28 mouse cellular contexts compared by ENCODE assay signal in the genomic region with DNA sequence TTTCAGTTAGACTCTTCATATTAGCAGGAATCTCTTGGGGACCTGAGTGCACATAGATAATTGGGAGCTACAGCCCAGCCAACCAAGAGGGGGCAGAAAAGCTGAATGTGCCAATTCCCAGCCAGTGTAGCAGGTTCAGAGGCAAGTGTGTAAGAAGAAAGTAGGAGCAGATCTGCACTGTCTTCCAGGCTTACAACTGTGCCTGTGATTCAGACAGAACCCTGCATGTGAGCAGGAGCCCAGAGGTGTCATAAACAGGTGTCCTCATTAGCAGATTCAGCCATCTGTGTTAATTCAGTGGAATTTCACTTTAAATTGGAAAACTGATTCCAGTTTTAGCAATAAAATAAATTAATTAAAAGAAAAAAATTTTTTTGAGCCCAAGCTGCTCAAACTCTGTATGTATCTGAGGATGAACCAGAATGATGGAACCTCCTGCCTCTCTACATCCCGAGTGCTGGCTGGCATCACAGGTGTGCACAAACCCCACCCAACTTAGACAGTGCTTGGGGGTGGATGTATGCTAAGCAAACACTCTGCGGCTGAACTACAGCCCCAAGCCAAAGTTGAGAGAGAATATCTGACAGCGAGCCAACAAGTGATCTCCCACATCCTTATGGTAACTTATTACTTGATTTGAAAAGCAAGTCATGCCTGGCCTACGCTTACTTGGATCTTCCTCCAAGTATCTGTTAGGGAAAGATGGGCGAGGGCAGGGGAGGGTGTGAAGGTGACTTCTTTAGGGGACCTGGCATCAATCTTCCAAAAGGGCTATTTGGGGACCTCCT.
DNase-seq lines count a peak whose midpoint lies in the region; ATAC-seq and TF ChIP-seq lines count a peak whose summit lies in the region.
"Had no signal": no experiment of that assay in that cellular context is flagged by ENCODE, and none has a peak within 500 bp of the region (broad histone marks: within the 10 kb centered on the region; RNA-seq: fewer than 3 reads in every experiment).

No protein-coding gene starts in this region.

- no peaks in the 10 kb centered on the region for H3K9me3 ChIP-seq in forebrain, embryonic 14.5 days (replicated peaks; ENCODE audit: control insufficient read depth, low read length)
- no peaks in the 10 kb centered on the region for H3K9me3 ChIP-seq in forebrain, embryonic 10.5 days
- H3K9me3 ChIP-seq: embryonic facial prominence, embryonic 12.5 days; heart, embryonic 10.5 days; heart, embryonic 15.5 days; limb, embryonic 13.5 days; lung, embryonic 15.5 days; midbrain, embryonic 10.5 days; neural tube, embryonic 12.5 days had no signal

- DNase-seq in forebrain, embryonic 14.5 days (ENCODE audit: low spot score): peak; percentile 51
- DNase-seq in forebrain, embryonic 10.5 days (ENCODE audit: extremely low spot score, low spot score): no peak
- peak; percentile 15 for DNase-seq in kidney, adult 11 months
- no peak for DNase-seq in kidney, postnatal 4 days
- DNase-seq in layer of hippocampus, adult 2 months (ENCODE audit: low spot score in 2 of 2): no peak
- no peak for DNase-seq in layer of hippocampus, adult 9-10 months (ENCODE audit: low spot score)
- no peak for DNase-seq in heart, adult 11 months
- DNase-seq: adrenal gland, adult 8-10 months; cerebellum, adult 11 months; cerebellum, adult 9-10 months; cerebellum, postnatal 36 days; gastrocnemius, postnatal 14 days; right cerebral cortex, adult 18-20 months; spleen, adult 18-20 months; thymus, adult 18-20 months; thymus, postnatal 25 days had no signal

- peak; percentile 55; the same call in 1 of the 2 replicates for ATAC-seq in forebrain, embryonic 14.5 days
- ATAC-seq: intestine, embryonic 16.5 days; midbrain, embryonic 16.5 days had no signal

- no peaks in the 10 kb centered on the region for H3K27me3 ChIP-seq in forebrain, embryonic 14.5 days (replicated peaks; ENCODE audit: control insufficient read depth, insufficient read depth, low read length)
- H3K27me3 ChIP-seq in forebrain, embryonic 10.5 days (ENCODE audit: poor library complexity, severe bottlenecking): peaks cover 57% of the 10 kb centered on the region
- H3K27me3 ChIP-seq: embryonic facial prominence, embryonic 12.5 days; heart, embryonic 15.5 days; limb, embryonic 13.5 days; lung, embryonic 15.5 days had no signal

- no peaks in the 10 kb centered on the region for H3K36me3 ChIP-seq in forebrain, embryonic 14.5 days (ENCODE audit: control insufficient read depth, insufficient read depth, low read length)
- H3K36me3 ChIP-seq in forebrain, embryonic 10.5 days (replicated peaks): no peaks in the 10 kb centered on the region
- H3K36me3 ChIP-seq: embryonic facial prominence, embryonic 12.5 days; G1E; heart, embryonic 10.5 days; heart, embryonic 15.5 days; limb, embryonic 13.5 days; lung, embryonic 15.5 days; midbrain, embryonic 10.5 days; neural tube, embryonic 12.5 days had no signal

- H3K27ac ChIP-seq in forebrain, embryonic 14.5 days (ENCODE audit: low read depth, low read length): no peak overlapping the region
- H3K27ac ChIP-seq in forebrain, embryonic 10.5 days: no peak overlapping the region
- peak overlapping the region; percentile 55; the same call in 1 of the 2 replicates for H3K27ac ChIP-seq in layer of hippocampus, adult 2 months
- H3K27ac ChIP-seq: embryonic facial prominence, embryonic 12.5 days; heart, embryonic 10.5 days; heart, embryonic 15.5 days; limb, embryonic 13.5 days; lung, embryonic 15.5 days; midbrain, embryonic 10.5 days; neural tube, embryonic 12.5 days had no signal

- no peak overlapping the region for H3K9ac ChIP-seq in forebrain, embryonic 14.5 days (ENCODE audit: low read length)
- H3K9ac ChIP-seq: embryonic facial prominence, embryonic 12.5 days; heart, embryonic 15.5 days; limb, embryonic 13.5 days; lung, embryonic 15.5 days; neural tube, embryonic 12.5 days had no signal

- peaks cover 8% of the 10 kb centered on the region; the same call in 1 of the 2 replicates for H3K4me1 ChIP-seq in forebrain, embryonic 14.5 days (ENCODE audit: control insufficient read depth, insufficient read depth, low read length)
- peaks cover 14% of the 10 kb centered on the region for H3K4me1 ChIP-seq in forebrain, embryonic 10.5 days
- H3K4me1 ChIP-seq: lung, embryonic 15.5 days had no signal

- no peak overlapping the region for H3K4me2 ChIP-seq in forebrain, embryonic 14.5 days (ENCODE audit: low read length)
- H3K4me2 ChIP-seq: embryonic facial prominence, embryonic 12.5 days; heart, embryonic 15.5 days; limb, embryonic 13.5 days; liver, embryonic 11.5 days; lung, embryonic 15.5 days; neural tube, embryonic 12.5 days had no signal

- TF ChIP-seq CTCF in layer of hippocampus, adult 2 months (conservative IDR thresholded peaks at IDR 0.05): peak; percentile 44

- WGBS in forebrain, embryonic 14.5 days: 70% methylated on average over 5 of the region's 5 CpGs
- 86% methylated on average over 5 of the region's 5 CpGs for WGBS in forebrain, embryonic 10.5 days

- no peak overlapping the region for H3K4me3 ChIP-seq in forebrain, embryonic 14.5 days (ENCODE audit: low read depth, low read length)
- H3K4me3 ChIP-seq in forebrain, embryonic 10.5 days: no peak overlapping the region
- no peak overlapping the region for H3K4me3 ChIP-seq in layer of hippocampus, adult 2 months
- H3K4me3 ChIP-seq: embryonic facial prominence, embryonic 12.5 days; heart, embryonic 10.5 days; heart, embryonic 15.5 days; limb, embryonic 13.5 days; lung, embryonic 15.5 days; midbrain, embryonic 10.5 days; myocyte; neural tube, embryonic 12.5 days had no signal

Comparison
In these comparisons a context has a peak if more than half of its experiments do, and no peak if none do; other contexts are left out.
1. DNase-seq: peak in forebrain, embryonic 14.5 days (single experiment) and kidney, adult 11 months (single experiment); none in forebrain, embryonic 10.5 days (single experiment), kidney, postnatal 4 days (0 of 2), layer of hippocampus, adult 2 months (0 of 2), layer of hippocampus, adult 9-10 months (single experiment) and heart, adult 11 months (single experiment).